Mouse (Mus musculus) embryo, embryonic 11.5 days (tissue): ENCODE data around the gene Suox.
"Not testable (repeated sequence)": the region's sequence is repeated elsewhere in the genome, so short reads cannot be mapped to it uniquely, and the experiment has no call there.

ENCODE experiments used
- DNase-seq: peaks from one replicate; pipeline ENCODE4 v3.0.0-alpha.2; 2012; ENCODE audit warnings: low read depth, low spot score

Suox gene

GRCm38 (mm10) chr10:128673763-128674468 is at the start of gene Suox:
Suox (minus strand) TSS chr10:128674073.
- DNase-seq, result peak; percentile 71

GRCm38 (mm10) chr10:128715559-128716537 is 42.0 kb upstream of the Suox start:
- no peak for DNase-seq

DNA sequence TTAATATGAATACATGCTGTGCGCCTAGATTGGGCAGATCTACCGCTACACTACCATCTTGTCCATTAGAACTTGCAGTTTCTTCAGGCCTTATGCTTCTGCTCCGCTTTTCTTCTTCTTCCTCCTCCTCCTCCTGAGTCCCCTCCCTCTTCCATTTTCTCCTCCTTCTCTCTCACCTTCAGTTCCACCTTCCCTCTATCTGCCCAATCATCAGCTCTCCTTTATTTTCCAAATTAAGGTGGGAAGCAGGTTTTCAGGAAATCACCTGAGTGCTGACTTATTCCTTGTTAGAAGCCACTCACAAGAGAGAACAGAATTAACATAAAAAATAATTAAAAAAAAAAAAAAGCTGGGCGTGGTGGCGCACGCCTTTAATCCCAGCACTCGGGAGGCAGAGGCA is 37.4 kb upstream of the Suox start:
- DNase-seq, result not testable (repeated sequence)

GRCm38 (mm10) chr10:128705317-128705693 is 31.4 kb upstream of the Suox start:
- no peak for DNase-seq

DNA sequence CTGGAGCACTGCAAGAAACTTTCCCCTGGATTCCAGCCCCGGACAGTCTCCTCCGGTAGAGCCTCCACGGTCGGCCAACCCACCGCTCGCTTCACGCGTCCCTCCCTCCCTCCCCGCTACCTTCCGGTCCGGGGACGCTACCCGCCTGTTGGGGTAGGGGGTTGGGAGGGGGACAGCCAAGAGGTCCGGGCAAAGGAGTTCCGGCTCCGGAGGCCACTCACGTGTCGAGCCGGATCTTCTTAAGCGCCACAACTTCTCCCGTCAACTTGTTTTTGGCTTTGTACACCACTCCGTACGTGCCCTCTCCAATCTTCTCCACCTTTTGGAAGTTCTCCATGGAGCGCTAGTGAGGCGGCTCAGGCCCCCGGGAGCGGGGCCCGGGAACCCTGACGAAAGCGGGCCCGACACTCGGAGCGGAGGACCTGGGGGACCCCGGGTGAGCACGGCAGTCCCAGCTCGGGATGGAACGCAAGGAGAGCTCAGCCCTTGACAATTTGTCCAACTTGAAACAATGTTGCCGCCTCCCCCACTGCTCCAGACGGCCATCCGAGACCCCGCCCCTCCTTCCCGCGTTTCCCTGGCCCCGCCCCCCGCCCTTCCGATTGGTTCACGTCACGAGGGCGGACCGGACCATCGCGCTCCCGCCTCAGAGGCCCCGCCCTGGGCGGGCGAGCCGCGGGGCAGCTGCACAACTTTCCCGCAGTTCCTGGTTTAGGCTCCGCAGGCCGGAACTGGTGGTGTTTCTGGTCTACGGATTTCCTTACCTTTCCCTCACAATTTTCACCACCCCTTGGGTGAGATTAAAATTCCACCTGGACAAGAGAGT is 30.8 kb upstream of the Suox start, which contains the start of gene Cdk2:
TSS of gene Cdk2 (minus strand) at position 541 of the 826 bp plus-strand sequence.
- DNase-seq, result peak; percentile 92

GRCm38 (mm10) chr10:128703895-128704294 is 30.0 kb upstream of the Suox start, which contains the start of gene Pmel:
Pmel (plus strand) TSS chr10:128704195.
- DNase-seq, result no peak

DNA sequence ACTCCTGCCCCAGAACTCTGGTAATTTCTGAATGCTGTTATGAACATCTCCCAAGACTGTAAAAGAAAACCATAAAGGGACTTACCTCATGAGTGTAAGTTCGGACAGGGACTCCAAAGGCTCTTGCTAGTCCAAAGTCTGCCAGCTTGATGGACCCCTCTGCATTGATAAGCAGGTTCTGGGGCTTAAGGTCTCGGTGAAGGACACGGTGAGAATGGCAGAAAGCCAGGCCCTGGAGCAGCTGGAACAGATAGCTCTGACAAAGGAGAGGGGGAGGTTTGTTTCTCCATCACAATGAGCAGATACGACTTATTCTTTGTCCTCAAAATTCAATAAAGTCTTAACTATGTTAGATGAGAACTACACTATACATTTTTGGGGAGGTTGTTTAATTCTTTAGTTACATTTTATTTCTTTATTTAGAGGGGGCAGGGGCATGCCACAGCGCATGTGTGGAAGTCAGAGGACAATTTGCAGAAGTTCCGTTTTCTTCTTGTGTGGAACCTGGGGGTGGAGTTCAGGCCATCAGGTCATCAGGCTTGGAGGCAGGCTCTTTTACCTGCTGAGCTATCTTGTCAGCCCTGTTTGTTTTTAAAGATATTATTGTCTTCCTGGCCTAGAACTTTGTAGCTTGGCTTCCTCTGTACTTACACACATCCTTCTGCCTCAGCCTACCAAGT is 28.6 kb upstream of the Suox start:
- DNase-seq, result no peak

DNA sequence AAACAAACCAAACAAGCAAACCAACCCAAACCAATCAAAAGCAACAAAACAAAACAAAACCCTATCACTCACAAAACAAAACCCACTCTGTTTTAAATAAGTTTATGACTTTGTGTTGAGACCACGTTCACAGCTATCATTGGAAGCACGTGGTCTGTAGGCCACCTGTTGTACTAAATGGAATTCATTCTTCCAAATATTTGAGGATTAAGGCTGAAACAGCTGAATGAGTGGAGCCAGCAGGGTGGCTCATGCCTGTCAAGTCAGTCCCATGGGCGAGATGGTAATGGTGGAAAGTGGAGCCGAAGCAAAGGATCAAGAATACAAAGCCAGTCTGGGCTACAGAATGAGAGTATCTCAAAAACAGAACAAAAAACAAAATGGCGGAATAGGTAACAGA is 26.8 kb upstream of the Suox start:
- no peak for DNase-seq

DNA sequence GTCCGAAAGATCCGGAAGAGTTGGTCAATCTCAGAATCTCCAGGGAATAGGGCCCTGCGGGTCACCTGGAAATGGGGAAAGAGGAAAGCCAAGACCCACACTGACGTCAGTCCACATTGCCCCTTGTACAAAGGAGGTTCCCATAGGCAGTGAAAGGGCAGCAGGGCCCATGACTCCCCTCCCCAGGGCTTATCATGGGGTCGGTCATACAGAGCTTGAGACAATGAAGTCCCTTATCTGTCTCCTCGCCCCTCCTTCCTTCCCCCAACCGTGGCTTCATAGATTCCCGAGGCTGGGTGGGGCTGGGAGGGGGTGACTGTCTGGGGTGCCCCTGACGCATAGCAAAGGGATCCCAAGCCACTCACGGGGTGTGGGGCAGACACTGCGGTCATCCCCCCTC is 25.7 kb upstream of the Suox start:
- DNase-seq, result no peak

DNA sequence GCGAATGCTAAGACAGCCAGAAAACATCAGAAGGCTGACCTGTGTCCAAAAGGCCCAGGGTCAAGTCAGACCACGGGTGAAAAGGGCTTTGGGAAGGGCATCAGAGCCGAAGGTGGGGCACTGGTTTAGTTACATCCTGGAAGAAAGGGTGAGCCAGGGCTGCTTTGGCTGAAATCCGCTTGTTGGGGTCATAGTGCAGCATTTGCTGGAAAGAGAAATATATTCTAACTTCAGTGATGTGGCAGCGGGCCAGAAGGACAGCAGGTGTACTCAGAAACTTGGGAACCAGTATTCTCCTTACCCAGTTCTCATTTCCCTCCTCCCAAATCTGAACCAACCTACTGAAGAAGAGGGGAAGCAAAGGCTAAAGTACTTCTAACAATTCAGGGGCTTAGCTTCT is 25.1 kb upstream of the Suox start:
- no peak for DNase-seq

DNA sequence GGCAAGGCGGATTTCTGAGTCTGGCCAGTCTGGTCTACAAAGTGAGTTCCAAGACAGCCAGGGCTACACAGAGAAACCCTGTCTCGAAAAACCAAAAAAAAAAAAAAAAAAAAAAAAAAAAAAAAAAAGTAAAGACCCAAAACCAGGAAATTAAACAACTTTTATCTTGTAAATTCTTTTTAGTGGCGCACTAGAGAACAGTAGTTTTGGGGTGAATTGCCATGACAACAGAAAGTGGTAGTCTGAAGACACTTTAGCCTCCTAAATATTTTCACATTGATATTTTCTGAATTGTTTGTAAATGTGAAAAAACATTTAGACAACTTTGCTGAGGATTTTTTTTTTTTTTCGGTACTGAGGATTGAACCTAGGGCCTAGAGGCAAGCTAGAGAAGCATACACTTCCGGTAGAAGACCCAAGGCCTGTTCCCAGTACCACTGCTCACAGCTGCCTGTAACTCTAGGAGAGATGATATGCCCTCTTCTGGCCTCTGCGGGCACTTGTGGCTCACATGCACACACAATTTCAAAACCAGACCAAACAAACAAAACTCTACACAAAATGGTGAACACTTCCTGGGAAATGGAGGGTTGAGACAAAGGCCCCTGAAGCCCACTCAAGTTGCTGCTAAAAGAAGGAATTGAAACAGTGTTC is 23.3 kb upstream of the Suox start:
- DNase-seq, result no peak

GRCm38 (mm10) chr10:128695992-128696807 is 22.3 kb upstream of the Suox start, which contains the start of gene Rab5b:
Rab5b (minus strand) TSS chr10:128696264.
- DNase-seq, result peak; percentile 97

DNA sequence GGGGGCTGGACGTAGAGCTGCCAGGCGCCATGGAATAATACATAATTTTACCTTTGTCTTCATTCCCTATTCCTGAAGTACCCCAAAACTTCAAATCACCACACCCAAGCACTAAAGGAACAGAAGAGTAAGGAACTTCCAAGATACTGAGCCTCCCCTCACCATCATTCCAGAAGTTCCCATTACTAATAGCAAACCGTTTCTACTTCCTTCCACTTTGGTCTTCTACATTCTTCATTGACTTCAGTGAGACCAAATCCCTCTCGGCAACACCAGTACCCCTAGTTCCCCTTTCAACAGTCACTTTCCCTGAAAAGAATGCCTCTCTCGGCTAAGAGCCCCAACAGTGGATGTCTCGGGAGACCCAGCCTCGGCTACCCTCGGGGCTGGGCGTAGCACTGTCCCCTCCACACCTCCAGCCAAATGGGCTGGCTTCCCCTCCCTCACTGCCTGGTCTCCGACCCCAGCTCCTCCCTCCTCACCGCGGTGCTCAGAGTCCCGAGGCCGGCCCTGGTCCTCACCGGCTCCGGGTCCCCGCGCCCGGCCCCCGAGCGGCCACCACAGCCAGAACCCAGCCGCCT is 21.6 kb upstream of the Suox start:
- no peak for DNase-seq

DNA sequence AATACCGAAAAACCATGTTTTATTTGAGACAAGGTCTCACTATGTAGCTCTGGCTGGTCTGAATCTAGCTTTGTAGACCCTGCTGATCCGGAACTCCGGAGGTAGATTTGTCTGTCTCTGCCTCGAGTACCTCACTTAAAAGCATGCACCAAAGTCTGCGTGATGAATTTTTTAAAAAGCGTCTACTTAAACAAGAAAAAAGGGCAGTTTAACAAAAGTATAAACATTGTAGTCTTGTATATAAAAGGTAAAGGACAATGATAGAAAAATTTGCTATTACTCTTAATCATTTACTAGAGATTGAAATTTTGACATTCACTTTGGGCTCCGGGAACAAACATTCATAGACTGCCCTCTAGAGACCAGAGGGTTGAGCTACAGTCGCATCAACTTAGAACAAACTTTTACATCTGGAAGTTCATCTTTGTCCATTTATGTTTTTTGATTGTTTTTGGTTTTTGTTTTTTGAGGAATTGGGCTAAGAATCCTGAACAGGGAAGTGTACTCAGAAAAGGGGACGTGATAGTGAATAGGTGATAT is 666 bp upstream of the Suox start:
- no peak for DNase-seq

DNA sequence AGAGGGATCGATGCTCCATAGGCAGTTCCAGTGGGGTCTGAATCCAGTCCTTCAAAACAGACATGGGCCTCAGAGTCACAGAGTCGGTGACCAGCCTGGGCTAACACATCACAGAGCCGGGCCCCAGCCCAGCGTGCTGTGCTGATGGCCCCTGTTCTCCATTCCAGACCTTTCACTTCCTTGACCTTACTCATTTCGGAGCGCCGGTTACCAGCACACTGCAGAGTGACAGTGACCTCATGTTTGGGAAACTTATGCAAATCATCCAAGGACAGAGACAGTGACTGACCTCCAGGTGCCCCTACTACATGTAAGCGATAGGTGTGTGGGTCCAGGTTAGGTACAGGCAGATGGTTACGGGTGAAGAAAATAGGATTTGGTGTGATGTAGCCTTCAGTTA is 2.7 kb downstream of the Suox start:
- DNase-seq, result no peak

DNA sequence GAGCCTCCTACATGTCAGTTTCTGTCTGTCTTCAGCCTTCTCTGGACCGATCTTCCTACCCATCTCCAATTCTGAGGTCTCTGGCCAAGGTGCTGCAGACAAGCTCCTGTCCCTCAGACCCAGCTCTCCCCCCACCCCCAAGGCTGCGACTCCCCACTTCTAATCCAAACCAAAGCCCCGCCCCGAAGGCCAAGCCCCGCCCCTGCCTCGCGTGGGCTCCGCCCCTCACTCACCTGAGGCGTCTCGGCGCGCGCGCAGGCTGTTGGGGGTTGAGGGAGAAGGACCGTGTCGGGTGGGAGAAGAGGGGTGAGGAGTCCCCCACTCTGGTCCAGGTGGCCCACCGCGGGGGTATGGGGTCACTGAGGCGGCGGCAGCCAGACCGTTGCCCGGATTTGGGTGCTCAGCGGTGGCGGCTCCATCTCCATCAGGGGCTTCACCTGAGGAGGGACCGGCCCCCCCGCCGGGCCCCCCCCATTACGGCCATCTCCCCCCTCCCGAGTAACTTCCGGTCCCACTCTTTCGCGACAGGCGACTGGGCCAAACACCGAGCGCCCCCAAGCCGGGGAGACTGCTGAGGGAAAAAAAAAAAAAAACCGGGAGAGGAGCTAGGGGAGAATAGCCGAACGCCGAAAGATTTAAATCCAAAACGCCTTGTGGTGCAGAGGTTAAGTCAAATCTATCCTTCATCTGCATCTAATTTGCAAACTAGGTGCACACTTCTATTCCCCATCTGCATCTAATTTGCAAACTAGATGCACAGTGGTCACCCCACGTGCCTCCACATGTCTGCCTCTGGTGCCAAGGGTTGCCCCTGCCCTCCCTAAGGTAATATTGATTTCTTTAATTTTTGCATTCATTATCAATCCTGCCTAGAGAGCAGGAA is 4.8 kb downstream of the Suox start:
- DNase-seq, result peak; percentile 29

- no peak for DNase-seq
Observed at GRCm38 (mm10) chr10:128665806-128666205, 8.1 kb downstream of the Suox start.

GRCm38 (mm10) chr10:128665307-128665706 is 8.6 kb downstream of the Suox start:
- no peak for DNase-seq
